Mouse (Mus musculus): Measurements from ENCODE around the gene Ppara. TPM values are rescaled to one million over a fixed set of nuclear protein-coding genes. Genes with fewer than 3 reads are reported as not detected.

Gene Ppara
- polyA plus RNA-seq, 1 experiment from 2014 or later = 0.74 TPM

DNA sequence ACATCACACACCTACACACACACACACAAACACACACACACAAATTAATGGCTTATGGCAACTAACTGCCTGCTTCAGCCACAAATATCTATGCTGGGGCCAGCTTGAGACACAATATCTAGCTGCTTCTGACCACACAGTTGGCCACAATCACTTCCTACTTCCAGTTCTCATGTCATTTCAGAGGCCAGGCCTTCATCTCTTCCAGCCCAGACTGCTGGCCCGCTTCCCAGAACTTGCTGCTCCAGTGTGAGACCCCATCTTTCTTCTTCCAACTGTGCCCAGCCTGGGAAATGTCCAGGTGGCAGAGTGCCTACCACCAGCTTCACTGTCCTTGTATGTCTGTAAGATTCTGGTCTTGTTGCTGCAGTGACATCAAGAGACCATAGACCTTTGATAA, 58.0 kb downstream of the Ppara start:
- Histone ChIP-seq H3K9me3 (no peaks in the 10 kb centered on the region), H3K27me3 (no peaks in the 10 kb centered on the region; the same call in 1 of the 2 replicates), H3K4me3 (replicated peaks) (no peak overlapping the region), H3K4me2 (no peak overlapping the region), H3K9ac (no peak overlapping the region), H3K27ac (no peak overlapping the region), H3K36me3 (replicated peaks) (no peaks in the 10 kb centered on the region), H3K4me1 (no peaks in the 10 kb centered on the region)
- ATAC-seq (ENCODE audit: low FRiP score) = no peak
- WGBS = 72% methylated on average over 1 of the region's 1 CpGs

GRCm38 (mm10) chr15:85795516-85795915, 60.7 kb downstream of the Ppara start:
- Histone ChIP-seq H3K4me2 (no peak overlapping the region), H3K4me3 (replicated peaks) (no peak overlapping the region), H3K4me1 (no peaks in the 10 kb centered on the region), H3K27me3 (no peaks in the 10 kb centered on the region), H3K36me3 (replicated peaks) (no peaks in the 10 kb centered on the region), H3K27ac (no peak overlapping the region), H3K9me3 (no peaks in the 10 kb centered on the region), H3K9ac (no peak overlapping the region)
- 81% methylated on average over 6 of the region's 6 CpGs for WGBS
- ATAC-seq (ENCODE audit: low FRiP score) = no peak

DNA sequence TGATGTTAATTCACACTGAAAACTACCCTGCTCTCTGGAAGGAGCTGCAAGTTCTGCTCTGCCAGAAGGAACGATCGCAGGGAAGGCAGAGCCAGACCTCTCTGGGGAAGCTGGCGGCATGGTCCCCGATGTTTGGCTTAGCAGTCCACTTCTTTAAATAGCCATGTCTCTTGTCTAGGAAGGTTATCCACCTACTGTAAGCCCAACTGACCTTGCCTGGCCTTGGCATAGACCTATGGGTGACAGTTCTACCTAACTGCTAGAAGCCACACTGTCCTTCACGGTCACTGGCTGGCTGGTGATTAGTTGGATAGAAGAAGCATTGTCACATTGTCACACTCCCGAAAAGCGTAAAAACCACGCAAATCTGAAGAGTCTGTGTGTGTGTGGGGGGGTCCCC, 63.9 kb downstream of the Ppara start:
- no peaks in the 10 kb centered on the region for H3K27me3 ChIP-seq
- H3K9me3 ChIP-seq = no peaks in the 10 kb centered on the region
- H3K9ac ChIP-seq = no peak overlapping the region
- H3K4me2 ChIP-seq = no peak overlapping the region
- no peaks in the 10 kb centered on the region for H3K4me1 ChIP-seq
- whole genome bisulfite sequencing = 97% methylated on average over 8 of the region's 8 CpGs
- H3K4me3 ChIP-seq (replicated peaks) = no peak overlapping the region
- H3K36me3 ChIP-seq (replicated peaks) = no peaks in the 10 kb centered on the region
- H3K27ac ChIP-seq = no peak overlapping the region
- no peak for ATAC-seq (ENCODE audit: low FRiP score)

GRCm38 (mm10) chr15:85802931-85803330, 68.1 kb downstream of the Ppara start:
- H3K4me1 ChIP-seq = no peaks in the 10 kb centered on the region
- no peak for ATAC-seq (ENCODE audit: low FRiP score)
- no peak overlapping the region for H3K4me3 ChIP-seq (replicated peaks)
- no peaks in the 10 kb centered on the region for H3K27me3 ChIP-seq
- H3K36me3 ChIP-seq (replicated peaks) = no peaks in the 10 kb centered on the region
- no peak overlapping the region for H3K9ac ChIP-seq
- H3K4me2 ChIP-seq = no peak overlapping the region
- no peaks in the 10 kb centered on the region for H3K9me3 ChIP-seq
- H3K27ac ChIP-seq = no peak overlapping the region
- WGBS = 87% methylated on average over 2 of the region's 2 CpGs

GRCm38 (mm10) chr15:85806886-85807285, 72.1 kb downstream of the Ppara start:
- Histone ChIP-seq H3K4me2 (no peak overlapping the region), H3K27ac (no peak overlapping the region), H3K9me3 (no peaks in the 10 kb centered on the region), H3K36me3 (replicated peaks) (no peaks in the 10 kb centered on the region), H3K9ac (no peak overlapping the region), H3K27me3 (no peaks in the 10 kb centered on the region), H3K4me3 (replicated peaks) (no peak overlapping the region), H3K4me1 (peaks cover 10% of the 10 kb centered on the region)
- ATAC-seq (ENCODE audit: low FRiP score) = no peak
- 86% methylated on average over 4 of the region's 4 CpGs for WGBS

DNA sequence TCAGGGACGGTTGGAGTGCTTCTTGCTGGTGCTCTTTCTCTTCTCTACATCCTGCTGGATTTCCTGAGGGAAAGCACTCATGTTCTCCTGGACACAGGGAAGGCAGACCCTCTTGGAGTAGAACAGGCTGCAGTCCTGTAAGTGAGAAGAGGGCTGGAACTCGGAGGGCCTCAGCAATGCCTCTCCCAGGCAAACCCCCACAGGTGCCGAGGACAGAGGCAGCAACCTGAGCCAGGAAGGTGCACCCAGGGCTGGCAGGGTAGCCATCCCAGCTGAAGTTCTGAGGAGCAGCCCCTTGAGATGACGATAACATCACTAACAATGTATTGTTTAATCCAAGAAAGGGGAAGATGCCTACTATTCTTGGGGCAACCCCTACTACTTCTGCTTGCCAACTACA, 72.6 kb downstream of the Ppara start:
- Histone ChIP-seq H3K9me3 (no peaks in the 10 kb centered on the region), H3K4me1 (peaks cover 15% of the 10 kb centered on the region), H3K27ac (no peak overlapping the region), H3K9ac (no peak overlapping the region), H3K4me3 (replicated peaks) (no peak overlapping the region), H3K4me2 (no peak overlapping the region), H3K27me3 (no peaks in the 10 kb centered on the region), H3K36me3 (replicated peaks) (no peaks in the 10 kb centered on the region)
- 88% methylated on average over 4 of the region's 4 CpGs for WGBS
- ATAC-seq (ENCODE audit: low FRiP score) = no peak

GRCm38 (mm10) chr15:85808031-85808430, 73.2 kb downstream of the Ppara start:
- ATAC-seq (ENCODE audit: low FRiP score) = no peak
- Histone ChIP-seq H3K9me3 (no peaks in the 10 kb centered on the region), H3K9ac (no peak overlapping the region), H3K36me3 (replicated peaks) (no peaks in the 10 kb centered on the region), H3K4me3 (replicated peaks) (no peak overlapping the region), H3K4me2 (no peak overlapping the region), H3K4me1 (peaks cover 16% of the 10 kb centered on the region), H3K27me3 (no peaks in the 10 kb centered on the region), H3K27ac (no peak overlapping the region)
- WGBS = 75% methylated on average over 6 of the region's 6 CpGs

- no peak for ATAC-seq (ENCODE audit: low FRiP score)
- no peak overlapping the region for H3K4me2 ChIP-seq
- H3K9me3 ChIP-seq = no peaks in the 10 kb centered on the region
- WGBS = 35% methylated on average over 8 of the region's 8 CpGs
- H3K4me3 ChIP-seq (replicated peaks) = no peak overlapping the region
- no peaks in the 10 kb centered on the region for H3K36me3 ChIP-seq (replicated peaks)
- H3K4me1 ChIP-seq = peaks cover 16% of the 10 kb centered on the region
- no peak overlapping the region for H3K9ac ChIP-seq
- no peaks in the 10 kb centered on the region for H3K27me3 ChIP-seq
- H3K27ac ChIP-seq = no peak overlapping the region
Observed at GRCm38 (mm10) chr15:85808434-85808833, 73.7 kb downstream of the Ppara start.

DNA sequence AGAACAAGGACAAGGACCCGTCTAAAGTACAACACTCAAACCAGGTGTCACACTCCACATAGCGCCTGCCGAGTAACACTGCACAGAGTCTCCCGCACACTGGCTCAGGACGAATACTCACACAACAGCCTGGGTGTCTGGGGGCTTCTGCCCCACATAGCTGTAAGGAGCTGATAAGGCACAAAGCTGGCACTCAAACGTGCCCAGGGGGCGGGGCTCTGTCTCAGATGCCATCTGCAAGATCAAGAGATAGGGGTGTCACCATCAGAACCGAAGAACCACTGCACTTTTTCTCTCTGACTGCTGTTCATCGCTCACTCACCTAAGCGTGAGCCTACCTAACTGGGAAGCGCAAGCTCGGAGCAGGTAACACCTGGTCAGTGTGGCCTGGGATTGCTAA, 74.3 kb downstream of the Ppara start:
- Histone ChIP-seq H3K4me2 (no peak overlapping the region), H3K27me3 (no peaks in the 10 kb centered on the region), H3K27ac (no peak overlapping the region), H3K4me3 (replicated peaks) (no peak overlapping the region), H3K4me1 (peaks cover 16% of the 10 kb centered on the region), H3K9me3 (no peaks in the 10 kb centered on the region), H3K36me3 (replicated peaks) (no peaks in the 10 kb centered on the region), H3K9ac (no peak overlapping the region)
- no peak for ATAC-seq (ENCODE audit: low FRiP score)
- WGBS = 91% methylated on average over 12 of the region's 12 CpGs

DNA sequence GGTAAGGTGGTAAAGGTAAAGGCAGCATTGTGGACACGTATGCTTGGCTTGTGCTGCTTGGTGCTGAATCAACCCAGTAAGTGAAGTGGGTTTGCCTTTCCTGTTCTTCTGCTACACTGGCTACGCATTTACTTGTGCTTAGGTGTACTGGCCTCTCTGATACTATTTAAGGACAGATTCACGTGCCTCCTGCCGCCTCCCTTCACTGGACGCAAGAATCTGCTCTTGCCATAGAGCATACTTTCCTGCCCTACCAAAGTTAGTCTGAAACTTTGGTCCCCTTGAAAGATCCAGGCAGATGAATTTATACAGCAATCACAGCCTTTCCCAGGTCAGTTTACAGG, 75.7 kb downstream of the Ppara start:
- ATAC-seq (ENCODE audit: low FRiP score) = no peak
- H3K4me3 ChIP-seq (replicated peaks) = no peak overlapping the region
- H3K9me3 ChIP-seq = no peaks in the 10 kb centered on the region
- 87% methylated on average over 5 of the region's 5 CpGs for WGBS
- H3K9ac ChIP-seq = no peak overlapping the region
- no peak overlapping the region for H3K27ac ChIP-seq
- peak overlapping the region; percentile 91 for H3K4me2 ChIP-seq
- no peaks in the 10 kb centered on the region for H3K27me3 ChIP-seq
- H3K36me3 ChIP-seq (replicated peaks) = no peaks in the 10 kb centered on the region
- peaks cover 16% of the 10 kb centered on the region for H3K4me1 ChIP-seq

- 6% methylated on average over 36 of the region's 36 CpGs for WGBS
- H3K36me3 ChIP-seq (replicated peaks) = no peaks in the 10 kb centered on the region
- no peaks in the 10 kb centered on the region for H3K27me3 ChIP-seq
- H3K9me3 ChIP-seq = no peaks in the 10 kb centered on the region
- H3K4me3 ChIP-seq (replicated peaks) = peak overlapping the region; percentile 78
- H3K9ac ChIP-seq = peak overlapping the region; percentile 80
- ATAC-seq (ENCODE audit: low FRiP score) = peak; percentile 89
- peak overlapping the region; percentile 91 for H3K4me2 ChIP-seq
- peaks cover 16% of the 10 kb centered on the region for H3K4me1 ChIP-seq
- H3K27ac ChIP-seq = peak overlapping the region; percentile 85
Observed at GRCm38 (mm10) chr15:85810806-85811521, 76.2 kb downstream of the Ppara start.

GRCm38 (mm10) chr15:85811535-85812277, 76.9 kb downstream of the Ppara start, which contains the start of gene Cdpf1:
Gene Cdpf1 (minus strand): TSS chr15:85811697.
- no peaks in the 10 kb centered on the region for H3K27me3 ChIP-seq
- WGBS = 3% methylated on average over 36 of the region's 36 CpGs
- H3K9ac ChIP-seq = peak within 1 kb of the TSS; percentile 80
- no peaks in the 10 kb centered on the region for H3K9me3 ChIP-seq
- peak within 1 kb of the TSS; percentile 85 for H3K27ac ChIP-seq
- peak; percentile 96 for ATAC-seq (ENCODE audit: low FRiP score)
- peaks cover 16% of the 10 kb centered on the region for H3K4me1 ChIP-seq
- peak within 1 kb of the TSS; percentile 91 for H3K4me2 ChIP-seq
- peak within 1 kb of the TSS; percentile 78 for H3K4me3 ChIP-seq (replicated peaks)
- no peaks in the 10 kb centered on the region for H3K36me3 ChIP-seq (replicated peaks)

- Histone ChIP-seq H3K4me1 (peaks cover 16% of the 10 kb centered on the region), H3K27ac (no peak overlapping the region), H3K27me3 (no peaks in the 10 kb centered on the region), H3K9ac (no peak overlapping the region), H3K4me3 (replicated peaks) (no peak overlapping the region), H3K9me3 (0 out of 2 replicates have a peak, but pooled peaks cover 5% of the 10 kb centered on the region), H3K36me3 (replicated peaks) (no peaks in the 10 kb centered on the region), H3K4me2 (no peak overlapping the region)
- ATAC-seq (ENCODE audit: low FRiP score) = no peak
- WGBS = 66% methylated on average over 10 of the region's 10 CpGs
Observed at GRCm38 (mm10) chr15:85813428-85813827, 78.6 kb downstream of the Ppara start.

All from forebrain, embryonic 12.5 days (tissue).